Mouse (Mus musculus): ENCODE data around the gene Oasl1.

GRCm38 (mm10) chr5:114949316-114949715 lies 26.3 kb downstream of the Oasl1 start:
- TF ChIP-seq CTCF (IDR thresholded peaks at IDR 0.05; ENCODE audit: low read depth, low read length), result no peak
- no peak for TF ChIP-seq POLR2A (IDR thresholded peaks at IDR 0.05; ENCODE audit: extremely low read depth, insufficient read depth, low read length)

Measured in liver, adult 2 months (tissue).